Mouse (Mus musculus) inflammation-experienced regulatory T-cells, adult 6 months (primary cell): ENCODE results near the gene Dido1. TPM values are rescaled to one million over a fixed set of nuclear protein-coding genes. Genes with fewer than 3 reads are reported as not detected.

ENCODE experiments used
- polyA plus RNA-seq, 3 experiments: library from polyadenylated mRNA; unstranded; fragments of 100-300 nt; shearing (Covaris generic); gene quantifications; one replicate each; pipeline ENCODE4 v1.2.1; 2017

Gene Dido1
- polyA plus RNA-seq, 3 experiments from 2014 or later: 36.4 to 52.4 (median 45.3) TPM

Other genes starting within 250 kb of the Dido1 start
- gene Ntsr1, start 210.0 kb downstream of the Dido1 start, polyA plus RNA-seq: not detected
- 10 to 100 TPM; 15.8 to 28.5 (median 21.4) TPM for gene Mrgbp, start 128.7 kb downstream of the Dido1 start, polyA plus RNA-seq
- gene Ogfr, start 120.8 kb downstream of the Dido1 start, polyA plus RNA-seq: 10 to 100 TPM; 11.2 to 19.9 (median 12.3) TPM
- gene Col9a3, start 112.2 kb downstream of the Dido1 start, polyA plus RNA-seq: 1 to 10 TPM in 1 of 3 experiments, under 1 TPM in 2; 0.19 to 1.5 (median 0.87) TPM
- under 1 TPM in 1 of 3 experiments, not detected in 2; 0.28 TPM for gene Tcfl5, start 67.3 kb downstream of the Dido1 start, polyA plus RNA-seq
- 10 to 100 TPM; 20.2 to 22.8 (median 22.4) TPM for gene Gid8, start 118 bp upstream of the Dido1 start, polyA plus RNA-seq
- gene Slc17a9, start 15.3 kb upstream of the Dido1 start, polyA plus RNA-seq: 10 to 100 TPM; 31.7 to 86.8 (median 66.9) TPM
- gene Bhlhe23, start 66.9 kb upstream of the Dido1 start, polyA plus RNA-seq: not detected
- 10 to 100 TPM in 2 of 3 experiments, 1 to 10 TPM in 1; 8.7 to 13.0 (median 10.2) TPM for gene Ythdf1, start 210.9 kb upstream of the Dido1 start, polyA plus RNA-seq
- not detected for gene Birc7, start 219.0 kb upstream of the Dido1 start, polyA plus RNA-seq
- not detected for gene Nkain4, start 244.7 kb upstream of the Dido1 start, polyA plus RNA-seq